Mouse (Mus musculus): ENCODE measurements at regions not wholly inside any gene's neighbourhood (a gene's known extent, or its start where the extent isn't known, plus 50 kb on each side); places are given as distances from the start of the nearest gene placed in this dataset.

DNA sequence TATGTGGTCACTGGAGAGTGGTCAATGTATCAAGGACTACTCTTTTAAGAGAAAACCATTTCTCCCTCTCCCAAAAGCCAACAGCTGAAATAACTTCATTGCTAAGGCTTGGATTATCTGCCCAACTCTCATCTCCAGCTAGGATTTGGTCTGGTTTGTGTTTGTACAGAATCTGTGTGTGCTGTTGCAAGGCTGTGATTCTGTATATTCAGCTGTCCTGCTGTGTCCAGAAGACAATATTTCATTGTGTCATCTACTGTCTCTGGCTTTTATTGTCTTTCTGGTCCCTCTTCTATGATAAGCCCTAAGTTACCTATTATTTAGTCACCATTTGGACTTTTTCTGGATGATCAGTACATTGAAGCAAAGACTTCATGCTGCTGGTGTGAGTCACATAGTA, 110.9 kb downstream of the Cenpc1 start:
- DNase-seq (ENCODE audit: extremely low read depth, insufficient read length, low spot score), result no peak

DNA sequence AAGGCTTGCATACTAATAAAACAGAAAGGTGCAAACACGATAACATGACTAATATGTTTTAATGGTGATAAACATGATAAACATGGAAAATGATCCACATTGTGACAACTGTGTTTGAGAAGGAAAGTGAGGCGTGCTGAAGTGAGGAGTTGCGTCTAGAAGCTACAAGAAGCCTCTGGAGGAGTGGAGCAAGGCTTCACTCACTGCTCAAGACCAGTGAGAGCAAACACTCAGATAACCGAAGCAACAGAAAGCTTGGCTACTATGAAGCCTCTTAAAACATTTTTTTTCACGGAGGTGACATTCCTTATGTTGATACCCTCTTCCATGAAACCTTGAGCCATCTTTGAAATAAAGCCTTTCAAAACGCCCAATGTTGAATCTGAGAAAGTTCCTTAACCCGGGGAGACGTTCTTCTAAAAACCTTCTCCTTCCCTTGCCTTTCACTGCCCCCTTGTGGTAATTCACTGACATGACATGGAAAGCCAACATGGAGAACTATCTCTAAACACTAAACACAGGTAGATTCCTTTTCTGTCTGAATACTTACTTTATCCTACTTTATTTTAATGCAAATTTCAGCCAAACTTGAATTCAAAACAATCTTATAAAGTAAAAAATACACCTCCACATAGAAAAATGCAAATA, 128.6 kb downstream of the Cenpc1 start:
- no peak for DNase-seq (ENCODE audit: extremely low read depth, insufficient read length, low spot score)

DNA sequence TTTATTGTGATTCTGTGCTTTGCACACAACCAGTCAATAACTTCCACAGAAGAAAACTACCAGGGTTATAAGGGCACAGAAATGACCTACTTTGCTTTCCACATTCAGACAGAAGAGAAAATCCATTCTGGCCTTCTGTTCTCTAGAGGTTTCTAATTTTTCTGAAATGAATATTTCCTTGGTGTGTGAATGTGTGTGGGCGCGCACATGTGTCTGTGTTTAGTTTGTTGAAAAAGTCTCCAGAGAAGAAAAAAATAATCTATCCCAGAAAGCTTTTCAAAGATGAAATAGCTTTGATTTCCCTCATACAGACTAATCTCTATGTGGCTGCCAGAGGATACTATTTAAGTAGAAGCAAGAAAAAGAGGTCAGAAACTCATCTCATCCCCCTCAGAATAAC, 147.1 kb downstream of the Cenpc1 start:
- DNase-seq (ENCODE audit: extremely low read depth, insufficient read length, low spot score), result no peak

DNA sequence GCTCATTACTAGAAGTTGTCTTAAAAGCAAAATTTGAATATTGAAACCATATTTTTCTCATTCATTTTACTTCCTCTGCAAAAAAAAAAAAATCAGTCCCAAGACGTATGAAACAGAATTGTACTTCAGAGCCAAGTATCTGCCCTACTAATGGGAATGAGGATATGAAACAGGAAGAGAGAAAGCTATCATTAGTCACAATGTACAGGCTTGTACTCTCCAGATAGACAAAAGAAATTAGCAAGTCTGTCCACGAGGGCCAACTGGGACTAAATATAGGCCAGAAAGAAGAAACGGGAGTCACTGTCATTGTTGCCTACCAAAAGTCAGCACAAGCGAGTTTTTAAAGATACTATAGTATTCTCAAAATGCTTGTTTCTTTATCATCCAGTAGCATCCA, 150.4 kb downstream of the Cenpc1 start:
- no peak for DNase-seq (ENCODE audit: extremely low read depth, insufficient read length, low spot score)

DNA sequence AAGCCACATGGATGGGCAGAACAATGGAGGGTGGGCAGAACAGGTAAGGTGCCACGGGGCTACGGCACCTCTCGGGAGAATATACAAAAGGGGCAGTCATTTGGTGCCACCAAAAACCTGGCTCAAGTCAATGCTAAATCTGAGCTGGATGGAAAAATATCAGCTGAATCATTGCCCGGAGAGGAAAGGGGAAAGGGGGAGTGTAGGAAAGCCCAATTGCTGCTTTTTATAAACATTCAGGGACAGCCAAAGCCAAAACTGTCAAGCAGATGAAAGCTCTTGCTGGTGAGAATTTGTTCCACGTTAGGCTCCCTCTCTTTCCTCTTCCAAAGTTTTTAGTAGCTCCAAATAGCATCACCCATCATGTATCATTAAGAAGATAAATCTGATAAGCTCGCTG, 168.9 kb downstream of the Cenpc1 start:
- no peak for DNase-seq (ENCODE audit: extremely low read depth, insufficient read length, low spot score)

DNA sequence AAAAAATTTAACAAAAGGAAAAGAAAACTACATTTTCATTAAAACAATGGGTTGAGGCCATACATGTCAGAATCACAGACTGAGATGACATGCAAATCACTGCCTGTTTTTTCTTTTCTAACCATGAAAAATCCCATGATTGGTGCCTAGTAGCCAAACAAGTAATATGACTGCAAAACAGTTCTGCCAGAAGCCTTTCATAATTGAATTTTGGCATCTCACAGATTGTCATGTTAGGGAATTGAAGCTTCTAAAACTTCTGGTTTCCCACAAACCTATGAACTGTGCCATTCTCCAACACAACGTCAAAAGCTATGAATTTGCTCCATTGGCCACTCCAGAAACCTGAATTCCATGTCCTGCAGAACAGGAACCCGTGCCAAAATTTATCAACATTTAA, 169.6 kb downstream of the Cenpc1 start:
- no peak for DNase-seq (ENCODE audit: extremely low read depth, insufficient read length, low spot score)

DNA sequence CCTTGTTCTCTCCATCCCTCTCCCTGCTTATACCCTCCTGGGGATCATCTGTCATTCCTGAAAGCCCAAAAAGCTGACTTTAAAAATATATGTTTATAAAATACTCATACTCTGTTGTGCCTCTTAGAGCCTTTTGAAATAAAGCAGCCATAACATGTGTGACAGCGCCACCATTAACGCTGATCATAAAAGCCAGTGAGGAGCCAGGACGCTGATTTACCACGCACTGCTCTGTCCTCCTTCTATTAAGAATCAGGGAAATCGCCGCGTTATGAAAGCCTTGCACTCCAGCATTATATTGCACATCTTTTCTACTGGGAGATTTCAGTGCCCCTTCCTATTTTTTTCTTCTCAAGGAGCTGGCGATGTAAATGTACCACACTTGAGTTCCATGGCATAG, 195.1 kb downstream of the Cenpc1 start:
- DNase-seq (ENCODE audit: extremely low read depth, insufficient read length, low spot score), result no peak

DNA sequence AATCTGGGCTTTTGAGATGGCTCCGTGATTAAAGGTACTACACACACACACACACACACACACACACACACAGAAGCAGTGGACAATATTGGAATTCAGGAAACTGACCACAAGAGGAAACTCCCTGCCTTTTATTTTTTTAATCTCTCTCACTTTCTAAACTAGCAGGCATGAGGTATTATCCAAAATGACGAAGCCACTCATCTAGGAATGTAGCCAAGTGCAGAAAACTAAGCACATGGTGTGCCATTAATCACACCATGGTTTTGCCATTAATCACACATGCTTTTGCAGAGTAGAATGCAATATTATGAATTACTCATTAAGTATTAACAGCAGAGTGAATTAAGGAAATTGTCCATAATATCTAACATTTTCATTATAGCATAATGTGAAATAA, 232.8 kb downstream of the Cenpc1 start:
- DNase-seq (ENCODE audit: extremely low read depth, insufficient read length, low spot score), result no peak

DNA sequence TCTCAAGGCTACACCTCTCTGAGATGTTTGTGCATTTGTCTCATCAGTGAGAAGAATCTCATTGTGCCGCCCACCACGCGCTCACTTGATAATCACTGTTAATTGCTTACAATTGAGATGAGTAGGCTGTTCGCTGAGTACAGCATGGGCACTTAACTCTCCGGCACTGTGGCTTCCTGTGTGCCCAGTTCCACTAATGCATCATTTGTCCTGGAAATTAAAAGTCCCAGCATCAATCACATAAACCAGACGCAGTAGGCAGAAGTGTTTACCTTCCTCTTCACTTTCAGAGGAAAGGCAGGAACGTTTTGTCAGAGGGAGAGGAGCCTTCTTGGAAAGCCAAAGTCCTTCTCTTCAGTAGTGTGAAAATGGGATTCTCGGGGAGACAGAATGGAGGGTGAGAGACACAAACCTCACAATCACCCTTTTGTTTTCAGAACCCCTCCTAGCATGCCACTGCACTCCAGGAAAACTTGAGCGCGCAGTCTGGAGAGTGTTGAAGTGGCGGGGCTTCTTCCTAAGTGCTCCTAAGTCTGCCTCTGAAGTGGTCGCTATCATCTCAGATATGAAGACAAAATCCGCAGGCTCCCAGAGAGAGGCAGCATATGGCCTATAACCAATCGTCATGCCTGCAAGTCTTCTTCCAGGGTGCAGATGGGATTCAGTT, 269.7 kb downstream of the Cenpc1 start:
- no peak for DNase-seq (ENCODE audit: extremely low read depth, insufficient read length, low spot score)

DNA sequence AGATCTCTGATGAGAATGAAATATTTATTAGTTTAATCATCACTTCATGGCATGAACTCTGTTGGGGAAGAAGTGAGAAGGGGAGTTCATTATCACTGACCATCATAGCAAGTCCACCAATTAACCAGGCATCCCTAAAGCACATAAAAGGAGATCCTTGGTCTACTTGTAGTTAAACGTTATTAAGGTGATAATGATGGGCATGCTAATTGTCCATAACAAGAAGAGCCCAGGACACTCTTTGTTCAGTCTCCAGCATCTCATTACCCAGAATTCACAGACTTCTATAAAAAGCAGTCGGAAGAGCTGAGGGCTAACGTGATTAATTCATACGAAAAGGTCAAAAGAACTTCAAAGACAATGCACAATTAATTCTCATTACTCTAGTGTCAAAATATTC, 272.2 kb downstream of the Cenpc1 start:
- no peak for DNase-seq (ENCODE audit: extremely low read depth, insufficient read length, low spot score)

DNA sequence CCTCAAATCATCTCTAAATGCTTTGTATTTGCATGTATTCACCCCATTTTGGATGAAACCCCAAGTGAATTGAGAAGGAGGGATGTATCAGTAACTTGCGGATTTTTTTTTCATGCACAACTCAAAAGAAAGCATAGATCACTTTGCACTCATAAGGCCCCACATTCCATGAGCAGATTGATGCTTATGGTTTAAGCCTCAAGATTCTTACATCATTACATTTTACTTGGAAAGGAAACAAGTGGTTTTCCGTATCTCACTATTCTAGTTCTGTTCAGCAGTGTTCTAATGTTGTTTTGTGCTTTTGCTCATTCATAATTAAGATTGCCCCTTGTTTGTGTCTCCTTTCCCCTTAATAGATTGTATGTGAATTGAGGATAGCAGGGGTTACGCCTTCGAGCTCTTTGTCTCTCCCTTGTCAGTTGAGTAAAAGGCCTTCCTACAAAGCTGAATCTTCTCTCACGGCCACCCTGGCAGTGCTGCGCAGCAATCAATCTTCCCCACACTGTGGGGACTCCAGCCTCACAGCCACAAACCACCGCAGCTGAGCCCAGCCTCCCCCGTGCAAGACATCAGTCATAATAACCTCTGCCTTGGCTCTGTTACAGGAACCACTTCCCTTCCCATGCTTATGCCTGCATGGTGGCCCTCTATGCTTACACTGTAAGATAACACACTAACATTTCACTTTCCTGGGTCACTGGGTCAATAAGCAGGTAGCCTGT, 284.5 kb downstream of the Cenpc1 start:
- peak; percentile 3 for DNase-seq (ENCODE audit: extremely low read depth, insufficient read length, low spot score)

DNA sequence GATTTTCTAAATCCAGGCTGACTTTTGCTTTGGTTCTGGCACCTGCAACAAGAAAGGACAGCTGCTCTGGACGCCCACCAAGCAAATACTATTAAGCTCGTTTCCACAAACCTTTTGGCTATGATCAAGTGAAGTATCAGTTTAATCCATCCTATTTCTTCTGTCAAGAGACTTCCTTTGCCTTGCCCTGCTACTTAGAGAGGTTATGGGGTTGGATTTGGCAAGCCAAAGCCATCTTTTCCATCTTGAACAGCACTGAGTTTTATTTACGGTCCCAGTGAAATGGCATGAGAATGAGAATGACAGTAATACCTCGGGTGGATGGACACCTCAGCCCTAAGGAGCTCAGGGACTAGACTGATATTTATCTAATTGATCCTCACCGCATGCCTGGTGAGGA, 285.4 kb downstream of the Cenpc1 start:
- no peak for DNase-seq (ENCODE audit: extremely low read depth, insufficient read length, low spot score)

DNA sequence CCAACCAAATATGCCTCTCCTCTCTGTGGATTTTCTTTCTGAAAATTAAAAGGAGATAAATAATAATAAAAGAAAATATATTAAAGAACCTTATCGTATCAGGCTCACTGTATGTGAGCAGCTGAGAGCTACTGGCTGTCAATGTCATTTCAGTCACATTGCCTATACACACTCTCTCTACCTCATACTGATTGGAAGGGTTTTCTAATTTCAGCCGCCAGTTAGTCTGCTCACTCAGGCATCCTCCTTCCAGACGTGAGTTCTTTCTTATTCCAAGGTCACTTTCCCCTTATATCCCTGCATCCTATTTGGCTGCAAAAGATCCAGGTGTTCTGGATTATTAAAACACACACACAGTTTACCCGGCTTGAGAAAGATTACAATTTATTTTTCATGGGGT, 286.2 kb downstream of the Cenpc1 start:
- no peak for DNase-seq (ENCODE audit: extremely low read depth, insufficient read length, low spot score)

DNA sequence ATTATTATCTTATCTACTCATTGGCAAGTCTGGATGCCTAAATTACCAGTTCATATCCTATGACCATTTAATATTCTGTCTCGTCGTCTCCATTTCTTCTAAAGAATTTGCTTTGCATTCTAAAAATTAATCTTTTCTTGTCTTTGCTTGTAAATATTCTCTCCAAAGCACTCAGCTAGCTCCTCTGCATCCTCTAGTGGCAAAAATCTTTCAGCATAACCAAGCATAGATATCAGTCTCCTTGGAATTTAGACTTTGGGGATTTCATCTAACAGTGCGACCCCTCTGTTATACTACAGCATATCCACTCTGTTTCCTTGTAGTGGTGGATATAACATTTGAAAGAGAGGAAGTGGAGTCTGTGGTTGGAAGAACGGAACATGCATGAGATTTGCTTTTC, 292.7 kb downstream of the Cenpc1 start:
- DNase-seq (ENCODE audit: extremely low read depth, insufficient read length, low spot score), result no peak

DNA sequence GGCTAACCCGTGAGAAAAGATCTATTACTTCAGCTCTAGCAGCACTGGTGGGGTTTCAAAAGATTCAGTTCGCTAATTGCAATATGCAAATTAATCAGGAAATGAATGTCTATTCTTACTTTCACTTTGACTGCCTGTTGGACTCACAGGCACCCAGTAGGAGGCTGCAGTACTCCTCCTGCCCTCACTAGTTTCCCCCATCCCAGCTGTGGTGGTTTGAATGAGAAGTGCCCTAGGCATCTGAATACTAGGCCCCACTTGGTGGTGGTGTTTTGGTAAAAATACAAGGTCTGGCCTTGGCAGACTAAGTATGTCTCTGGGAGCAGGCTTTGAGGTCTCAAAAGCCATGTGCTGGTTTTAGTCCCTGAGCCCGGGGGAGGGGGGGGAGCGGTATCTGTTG, 293.3 kb downstream of the Cenpc1 start:
- peak; percentile 18 for DNase-seq (ENCODE audit: extremely low read depth, insufficient read length, low spot score)

DNA sequence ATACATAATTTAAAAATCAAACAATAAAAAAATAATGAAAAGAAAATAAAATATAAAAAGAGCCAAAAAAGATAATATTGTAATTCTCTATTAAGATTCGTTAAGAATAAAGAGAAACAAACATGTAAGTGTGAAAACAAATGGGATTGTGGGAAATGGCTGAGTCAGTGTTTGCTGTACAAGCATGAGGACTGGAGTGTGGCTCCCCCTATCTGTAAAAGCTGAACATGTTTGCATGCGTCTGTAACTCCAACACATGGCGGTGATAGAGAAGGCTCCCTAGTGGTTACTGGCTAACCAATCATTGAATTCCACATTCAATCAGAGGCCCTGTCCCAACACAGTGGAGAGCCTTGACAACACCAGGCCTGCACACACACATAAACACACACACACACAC, 298.2 kb downstream of the Cenpc1 start:
- DNase-seq (ENCODE audit: extremely low read depth, insufficient read length, low spot score), result no peak

DNA sequence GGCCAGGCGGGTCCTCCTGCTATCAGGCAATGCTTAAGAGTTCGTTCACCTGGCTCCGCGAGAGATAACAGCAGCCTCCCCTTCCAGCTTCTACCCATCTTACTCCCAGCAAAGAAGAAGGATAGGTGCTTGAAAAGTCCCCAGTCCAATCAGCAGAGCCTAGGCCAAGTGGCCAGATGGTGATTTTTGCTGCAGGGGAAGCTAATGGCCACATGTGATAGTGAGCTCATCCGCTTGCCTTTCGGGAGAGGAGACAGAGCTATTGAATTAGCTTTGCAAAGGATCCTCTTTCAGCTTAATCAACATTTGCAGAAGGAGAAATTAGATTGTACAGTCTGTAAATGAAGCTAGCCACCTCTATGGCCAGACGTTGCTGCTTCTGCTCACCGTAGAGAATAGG, 308.7 kb downstream of the Cenpc1 start:
- no peak for DNase-seq (ENCODE audit: extremely low read depth, insufficient read length, low spot score)

DNA sequence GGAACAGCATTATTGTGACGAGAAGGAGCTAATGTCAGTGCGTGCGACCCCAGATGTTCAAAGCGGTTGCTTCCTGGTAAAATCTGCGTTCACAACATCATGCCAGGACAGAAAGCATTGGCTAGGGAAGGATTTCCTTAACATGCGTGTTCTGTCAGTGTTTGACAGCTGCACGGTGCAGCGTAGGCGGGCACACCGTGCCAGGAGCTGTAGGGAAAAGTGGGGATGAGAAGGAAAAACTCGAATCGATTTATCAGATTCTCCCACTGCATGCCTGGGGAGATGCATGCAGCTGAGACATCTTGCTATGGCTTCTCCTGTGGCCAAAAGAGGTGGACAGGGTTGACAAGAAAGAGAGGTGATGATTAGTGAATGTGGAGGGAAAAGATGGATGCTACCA, 311.2 kb downstream of the Cenpc1 start:
- no peak for DNase-seq (ENCODE audit: extremely low read depth, insufficient read length, low spot score)

DNA sequence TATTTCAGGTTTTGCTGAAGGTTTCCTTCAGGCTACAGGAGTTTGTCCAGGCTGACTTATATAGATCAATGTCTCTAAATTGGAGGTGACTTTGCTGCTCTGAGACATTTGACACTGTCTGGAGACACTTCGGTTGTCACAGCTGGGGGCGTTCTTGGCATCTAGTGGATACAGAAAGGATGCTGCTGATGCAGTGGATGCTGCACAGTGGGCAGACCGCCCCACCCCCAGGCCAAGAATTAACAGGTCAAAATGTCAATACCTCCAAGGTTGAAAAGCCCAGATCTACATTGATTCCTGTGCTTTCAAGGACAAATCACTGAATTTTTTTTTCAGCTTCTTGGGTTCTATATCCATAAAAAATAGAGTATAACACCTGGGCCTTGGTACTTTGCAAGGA, 312.3 kb downstream of the Cenpc1 start:
- no peak for DNase-seq (ENCODE audit: extremely low read depth, insufficient read length, low spot score)

DNA sequence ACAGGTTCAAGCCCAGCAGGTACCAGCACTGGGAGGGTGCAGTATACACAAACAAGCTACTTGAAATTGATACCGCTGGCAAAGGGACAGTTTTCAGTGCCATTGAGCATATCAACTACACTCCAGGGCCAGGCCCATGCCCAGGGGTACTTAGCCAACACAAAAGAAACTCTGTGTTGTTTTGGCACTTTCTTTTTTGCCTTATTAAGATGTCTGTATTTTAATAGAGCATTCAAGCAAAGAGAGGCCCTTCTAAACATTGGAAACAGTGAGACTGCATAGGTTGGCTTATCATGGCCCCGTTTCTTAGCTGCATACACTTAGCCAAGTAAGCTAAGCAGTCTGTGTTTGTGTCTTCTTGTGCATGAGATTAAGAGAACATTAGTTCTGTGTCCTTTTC, 313.7 kb downstream of the Cenpc1 start:
- DNase-seq (ENCODE audit: extremely low read depth, insufficient read length, low spot score), result no peak

DNA sequence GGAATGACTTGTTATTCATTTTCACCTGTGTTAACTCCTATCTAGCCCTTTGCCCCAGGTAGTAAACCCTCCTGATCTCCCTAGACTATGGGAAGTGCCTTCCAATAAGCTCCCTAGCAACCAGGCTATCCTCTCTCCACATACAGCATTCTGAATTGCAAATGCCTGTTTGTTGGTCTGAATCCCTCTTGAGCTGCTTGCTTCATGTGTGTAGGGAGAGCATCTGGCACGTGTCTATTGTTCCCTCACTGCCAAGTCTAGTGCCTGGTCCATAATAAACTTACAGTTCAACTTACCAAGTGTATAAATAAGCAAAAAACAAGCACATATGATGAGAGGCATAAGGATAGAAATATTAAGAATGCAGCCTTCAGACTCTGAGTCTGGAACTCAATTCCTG, 314.5 kb downstream of the Cenpc1 start:
- no peak for DNase-seq (ENCODE audit: extremely low read depth, insufficient read length, low spot score)

DNA sequence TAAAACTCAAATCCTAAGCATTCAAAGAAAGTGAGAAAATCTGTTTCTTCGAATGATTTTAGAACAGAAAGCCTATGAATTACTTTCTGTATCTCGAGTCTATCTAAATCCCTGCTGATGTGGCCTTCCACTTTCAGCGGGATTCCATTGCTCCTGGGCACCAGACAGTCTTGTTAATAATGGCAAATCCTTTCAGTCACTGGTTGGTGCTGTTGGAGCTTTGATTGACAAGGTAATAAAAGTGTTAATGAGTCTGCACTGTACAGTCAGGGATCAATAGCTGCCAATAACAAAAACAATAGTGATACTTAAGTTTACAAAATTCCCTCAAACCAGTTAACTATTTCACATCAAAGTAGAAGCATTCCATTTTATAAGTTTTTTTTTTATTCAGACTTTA, 335.8 kb downstream of the Cenpc1 start:
- no peak for DNase-seq (ENCODE audit: extremely low read depth, insufficient read length, low spot score)
